Mouse (Mus musculus): ENCODE data around the gene Olfr212. TPM values are rescaled to one million over a fixed set of nuclear protein-coding genes. Genes with fewer than 3 reads are reported as not detected.

The Olfr212 gene
- polyA plus RNA-seq (2014; fragmentation: Illumina TruSeq; extraction: RNeasy Lipid Tissue Mini Kit (QIAGEN cat#74804); ENCODE audit: low read depth, low replicate concordance): not detected

DNA sequence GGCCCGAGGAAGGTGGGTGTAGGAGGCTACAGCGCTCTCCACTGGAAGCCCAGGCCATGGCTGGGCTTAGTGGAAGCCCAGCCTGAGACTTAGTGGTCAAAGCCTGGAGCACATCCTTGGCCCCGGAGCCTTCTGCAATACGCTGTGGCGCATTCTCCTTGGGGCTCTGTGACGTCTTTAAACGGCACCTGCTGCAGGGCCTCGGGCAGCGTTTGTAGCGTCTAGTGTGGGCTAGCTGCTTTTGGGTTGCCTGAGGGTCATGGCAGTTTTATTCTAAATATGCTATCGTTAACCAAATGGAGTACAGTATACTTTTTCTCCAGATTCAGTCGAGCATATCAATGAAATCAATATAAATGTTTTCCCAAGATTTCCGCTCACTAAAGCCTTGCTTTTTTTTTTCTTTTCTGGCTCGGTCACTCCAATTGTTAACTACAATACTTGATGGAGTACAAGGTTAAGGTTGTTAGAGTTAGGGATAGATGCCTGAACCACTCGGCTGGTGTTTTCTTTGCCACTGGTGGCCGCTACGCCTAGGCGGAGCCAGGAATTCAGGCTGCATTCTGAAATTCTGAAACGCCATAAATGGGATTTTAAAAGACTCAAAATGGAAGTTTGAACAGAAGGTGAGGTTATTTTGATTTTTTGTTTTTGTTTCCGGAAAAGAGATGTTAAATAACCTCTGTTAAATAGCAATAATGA, at the start of gene Olfr212:
Gene Olfr212, plus strand, starts transcription at position 215 of the 702 bp plus-strand sequence.

DNA sequence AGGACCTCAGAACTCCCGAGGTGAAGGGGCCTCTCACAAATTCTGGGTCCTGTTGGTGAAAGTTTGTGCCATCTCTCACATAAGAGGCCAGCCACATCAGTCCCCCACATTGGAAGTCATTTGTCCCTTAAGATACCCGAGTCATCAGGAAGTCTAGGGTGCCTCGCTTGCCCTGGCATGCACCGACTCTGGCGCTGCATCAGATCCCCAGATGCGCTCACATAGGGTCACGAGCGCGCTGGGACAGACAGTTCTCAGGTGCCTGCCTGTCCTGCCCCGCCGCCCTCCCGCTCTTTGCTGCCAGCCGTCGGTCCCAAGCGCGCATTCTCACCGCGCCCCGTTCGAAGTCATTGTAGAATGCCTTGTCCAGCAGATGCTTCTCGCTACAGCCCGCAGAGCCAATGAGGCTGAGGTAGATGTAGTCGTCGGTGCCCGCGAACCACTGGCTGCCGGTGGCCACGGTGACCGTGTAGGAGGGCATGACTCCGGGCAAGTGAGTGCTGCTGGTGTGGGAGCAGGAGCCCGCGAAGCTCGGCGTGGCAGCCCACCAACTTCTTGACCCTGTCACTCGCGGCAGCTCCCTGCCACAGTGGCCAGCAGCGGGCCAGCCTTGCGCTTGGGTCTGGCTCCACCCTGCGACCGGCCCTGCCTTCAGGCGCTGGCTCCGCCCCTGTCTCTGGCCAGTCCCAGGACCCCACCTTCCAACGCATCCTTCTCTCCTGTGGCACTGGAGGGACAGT, 45.6 kb upstream of the Olfr212 start, which contains the start of gene Alox5:
Gene Alox5, minus strand, starts transcription at position 635 of the 740 bp plus-strand sequence.

DNA sequence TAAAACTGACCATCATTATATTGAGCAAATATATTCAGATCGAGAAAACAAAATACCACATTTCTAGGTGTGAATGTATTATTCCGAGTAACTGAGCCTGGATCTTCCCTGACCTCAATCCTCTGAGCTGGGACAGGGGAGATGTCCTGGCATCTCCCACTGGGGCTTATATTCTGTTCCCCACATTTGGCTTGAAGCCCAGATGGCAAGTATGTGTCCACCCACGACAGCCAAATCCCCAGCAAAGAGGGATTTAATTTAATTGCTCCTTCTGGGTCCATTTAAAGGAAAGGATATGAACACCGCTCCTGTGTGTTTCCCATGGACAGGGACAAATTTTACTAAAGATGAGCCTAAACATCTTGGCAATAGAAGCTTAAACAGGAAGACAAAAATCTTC, 17.5 kb upstream of the Olfr212 start, which contains the start of gene Olfr211:
Gene Olfr211, plus strand, starts transcription at position 301 of the 400 bp plus-strand sequence.

DNA sequence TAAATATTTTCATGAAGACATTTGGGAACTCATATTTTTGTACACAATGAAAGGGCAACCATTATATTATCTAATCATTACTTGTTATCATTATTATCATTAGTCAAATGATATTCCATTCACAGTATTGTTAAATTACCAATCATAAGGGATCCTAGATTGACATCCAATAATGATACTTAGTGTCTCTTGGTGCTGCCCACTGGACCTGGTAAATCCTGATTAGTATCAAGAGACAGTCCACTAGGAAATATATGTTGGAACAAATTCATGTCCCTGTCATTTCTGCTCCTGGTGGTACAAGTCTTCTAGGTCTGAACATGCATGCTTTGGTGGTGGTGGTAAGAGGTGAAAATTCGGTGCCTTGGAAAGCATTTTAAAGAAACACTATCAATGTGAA, 31.8 kb downstream of the Olfr212 start, which contains the start of gene Olfr213:
Gene Olfr213, plus strand, starts transcription at position 301 of the 400 bp plus-strand sequence.

DNA sequence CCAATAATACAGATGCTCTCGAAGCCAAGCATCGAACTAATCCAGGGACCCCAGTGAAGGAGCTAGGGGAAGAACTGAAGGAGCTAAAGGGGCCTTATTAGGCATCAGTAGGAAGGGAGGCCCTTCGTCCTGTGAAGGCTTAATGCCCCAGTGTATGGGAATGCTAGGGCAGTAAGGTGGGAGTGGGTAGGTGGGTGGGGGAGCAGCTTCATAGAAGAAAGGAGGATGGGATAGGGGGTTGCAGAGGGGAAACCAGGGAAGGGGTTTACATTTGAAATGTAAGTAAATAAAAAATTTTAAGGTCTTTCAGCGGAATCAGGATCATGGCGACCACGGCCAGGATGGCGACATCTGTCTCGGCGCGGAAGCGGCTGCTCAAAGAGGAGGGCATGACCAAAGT, 44.5 kb downstream of the Olfr212 start, which contains the start of gene Gm5580:
Gene Gm5580, plus strand, starts transcription at position 301 of the 400 bp plus-strand sequence.

DNA sequence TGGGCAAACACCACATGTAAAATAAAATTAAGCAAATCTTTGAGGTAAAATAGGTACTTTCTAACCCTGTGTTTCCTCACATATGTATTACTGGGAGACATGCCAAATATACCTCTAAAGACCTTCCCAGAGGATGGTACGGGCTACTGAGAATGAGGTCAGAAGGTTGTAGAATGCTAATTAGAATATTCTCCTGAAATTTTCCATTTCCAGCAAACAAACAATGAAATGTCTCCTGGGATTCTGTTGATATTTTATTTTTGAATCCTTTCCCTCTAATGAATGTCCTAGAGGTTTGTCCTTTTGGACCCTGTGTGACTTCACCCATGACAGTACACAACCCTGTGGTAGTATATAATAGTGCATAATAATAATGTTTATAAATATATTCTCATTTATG, 47.6 kb downstream of the Olfr212 start, which contains the start of gene Olfr214:
Gene Olfr214, plus strand, starts transcription at position 301 of the 400 bp plus-strand sequence.

Other genes with a start within 250 kb of the Olfr212 start
- 2.1 TPM for gene Zfand4, start 242.3 kb upstream of the Olfr212 start, polyA plus RNA-seq (2014; fragmentation: Illumina TruSeq; extraction: RNeasy Lipid Tissue Mini Kit (QIAGEN cat#74804); ENCODE audit: low read depth, low replicate concordance)
- gene March8, start 168.5 kb upstream of the Olfr212 start, polyA plus RNA-seq (2014; fragmentation: Illumina TruSeq; extraction: RNeasy Lipid Tissue Mini Kit (QIAGEN cat#74804); ENCODE audit: low read depth, low replicate concordance): 149 TPM
- 1.5 TPM for gene Alox5, start 45.3 kb upstream of the Olfr212 start, polyA plus RNA-seq (2014; fragmentation: Illumina TruSeq; extraction: RNeasy Lipid Tissue Mini Kit (QIAGEN cat#74804); ENCODE audit: low read depth, low replicate concordance)
- not detected for gene Olfr211, start 17.4 kb upstream of the Olfr212 start, polyA plus RNA-seq (2014; fragmentation: Illumina TruSeq; extraction: RNeasy Lipid Tissue Mini Kit (QIAGEN cat#74804); ENCODE audit: low read depth, low replicate concordance)
- gene Olfr213, start 31.9 kb downstream of the Olfr212 start, polyA plus RNA-seq (2014; fragmentation: Illumina TruSeq; extraction: RNeasy Lipid Tissue Mini Kit (QIAGEN cat#74804); ENCODE audit: low read depth, low replicate concordance): not detected
- gene Gm5580, start 44.6 kb downstream of the Olfr212 start, polyA plus RNA-seq (2014; fragmentation: Illumina TruSeq; extraction: RNeasy Lipid Tissue Mini Kit (QIAGEN cat#74804); ENCODE audit: low read depth, low replicate concordance): not detected
- gene Olfr214, start 47.7 kb downstream of the Olfr212 start, polyA plus RNA-seq (2014; fragmentation: Illumina TruSeq; extraction: RNeasy Lipid Tissue Mini Kit (QIAGEN cat#74804); ENCODE audit: low read depth, low replicate concordance): not detected
- not detected for gene Olfr215, start 77.7 kb downstream of the Olfr212 start, polyA plus RNA-seq (2014; fragmentation: Illumina TruSeq; extraction: RNeasy Lipid Tissue Mini Kit (QIAGEN cat#74804); ENCODE audit: low read depth, low replicate concordance)
- gene Zfp422, start 122.5 kb downstream of the Olfr212 start, polyA plus RNA-seq (2014; fragmentation: Illumina TruSeq; extraction: RNeasy Lipid Tissue Mini Kit (QIAGEN cat#74804); ENCODE audit: low read depth, low replicate concordance): 69.3 TPM
- gene Depp1, start 144.1 kb downstream of the Olfr212 start, polyA plus RNA-seq (2014; fragmentation: Illumina TruSeq; extraction: RNeasy Lipid Tissue Mini Kit (QIAGEN cat#74804); ENCODE audit: low read depth, low replicate concordance): not detected
- gene Rassf4, start 167.4 kb downstream of the Olfr212 start, polyA plus RNA-seq (2014; fragmentation: Illumina TruSeq; extraction: RNeasy Lipid Tissue Mini Kit (QIAGEN cat#74804); ENCODE audit: low read depth, low replicate concordance): 10.9 TPM
- 0.03 TPM for gene Tmem72, start 210.4 kb downstream of the Olfr212 start, polyA plus RNA-seq (2014; fragmentation: Illumina TruSeq; extraction: RNeasy Lipid Tissue Mini Kit (QIAGEN cat#74804); ENCODE audit: low read depth, low replicate concordance)

Measured in sigmoid colon, adult 10 weeks (tissue).